Mouse (Mus musculus): Measurements from ENCODE around the gene Hectd2.

Hectd2 gene

DNA sequence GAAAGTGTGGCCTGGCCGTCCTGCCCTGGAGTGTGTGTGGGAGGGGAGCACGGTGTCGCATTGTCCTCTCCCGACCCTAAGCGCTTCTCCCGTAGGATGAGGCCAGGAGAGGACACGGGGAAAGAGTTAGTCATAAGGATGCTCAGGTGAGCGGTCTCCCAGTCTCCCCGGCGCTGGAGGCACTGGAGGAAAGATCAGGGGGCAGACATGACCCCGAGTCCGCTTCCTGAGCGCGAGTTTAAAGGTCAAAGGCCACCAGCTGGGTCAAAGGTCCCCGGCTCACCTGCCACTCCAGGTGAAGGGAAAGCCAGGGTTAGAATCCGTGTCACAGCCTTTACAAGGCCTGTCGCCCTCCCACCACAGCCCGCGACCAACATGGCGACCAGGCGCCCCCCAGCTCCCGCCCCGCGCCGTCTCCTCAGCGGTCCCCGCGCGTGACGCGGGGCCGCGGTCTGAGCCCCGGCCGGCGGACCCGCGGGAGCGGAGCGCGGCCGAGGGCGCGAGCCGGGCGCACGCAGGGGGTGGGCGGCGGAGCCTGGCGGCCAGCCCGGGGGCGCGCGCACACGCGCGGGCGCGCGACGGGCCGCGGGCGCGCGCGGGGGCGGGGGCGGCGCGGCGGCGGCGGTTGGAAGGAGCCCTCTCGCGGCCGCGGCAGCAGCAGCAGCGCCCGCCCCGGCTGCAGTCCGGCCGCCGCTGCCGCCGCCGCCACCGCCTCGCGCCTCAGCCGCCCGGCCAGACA is at the start of gene Hectd2:
TSS of gene Hectd2 (plus strand) at position 594 of the 739 bp plus-strand sequence.
- DNase-seq (ENCODE audit: low read depth, low spot score), result peak; percentile 68

DNA sequence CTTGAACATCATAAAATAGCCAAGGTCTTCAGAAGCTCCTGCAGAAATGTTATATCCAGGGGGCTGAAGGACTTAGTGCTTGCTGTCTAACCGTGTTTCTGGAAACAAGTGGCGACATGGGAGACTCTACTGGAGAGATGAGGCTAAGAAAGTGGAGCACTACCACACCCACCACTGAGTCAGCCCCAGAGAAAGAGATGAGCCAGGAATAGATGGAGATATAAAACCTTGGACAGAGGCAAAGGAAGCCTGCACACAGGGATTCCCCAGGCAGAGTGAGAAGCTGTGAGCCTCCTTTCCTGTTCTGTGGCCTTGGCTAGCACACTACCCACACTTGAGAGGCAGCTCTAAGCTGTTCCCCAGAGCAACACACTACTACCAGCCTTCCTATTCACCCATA is 49.7 kb upstream of the Hectd2 start:
- no peak for DNase-seq (ENCODE audit: low read depth, low spot score)

GRCm38 (mm10) chr19:36511305-36511704 is 43.1 kb upstream of the Hectd2 start:
- no peak for DNase-seq (ENCODE audit: low read depth, low spot score)

DNA sequence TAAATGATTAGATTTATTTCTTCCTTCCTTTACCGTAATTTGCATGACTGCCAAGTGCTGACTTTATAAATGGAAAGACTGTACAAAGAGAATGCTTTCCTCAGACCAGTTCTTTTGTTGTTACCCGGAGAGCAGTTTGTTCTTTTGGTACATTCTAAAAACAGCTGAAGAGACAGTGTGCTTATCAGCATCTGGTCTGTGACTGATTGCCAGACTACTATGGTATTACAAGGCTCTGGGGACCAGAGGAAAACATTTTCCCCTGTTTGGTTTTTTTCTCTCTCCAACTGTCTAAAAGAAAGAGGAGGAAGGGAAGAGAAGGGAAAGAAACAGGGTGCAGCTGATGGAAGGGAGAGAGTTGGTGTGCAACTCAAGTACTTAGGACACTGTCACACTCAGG is 36.0 kb upstream of the Hectd2 start:
- DNase-seq (ENCODE audit: low read depth, low spot score), result no peak

DNA sequence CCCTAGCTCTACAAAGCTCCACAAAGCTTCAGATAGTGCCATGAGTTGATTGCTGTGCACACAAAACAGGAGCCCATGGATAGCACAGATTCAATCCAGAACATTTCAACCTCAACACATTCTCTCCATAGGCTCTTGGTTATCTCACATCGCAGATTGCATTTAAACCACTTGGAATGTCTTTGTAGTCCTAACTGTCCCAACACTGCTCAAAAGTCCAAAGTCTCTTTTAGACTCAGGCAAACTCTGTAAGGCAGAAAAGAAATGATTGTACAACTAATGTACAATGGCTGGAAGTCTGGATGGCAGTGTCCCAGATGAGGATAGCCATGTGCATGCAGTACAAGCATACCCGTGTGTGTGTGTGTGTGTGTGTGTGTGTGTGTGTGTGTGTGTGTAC is 32.9 kb upstream of the Hectd2 start:
- DNase-seq (ENCODE audit: low read depth, low spot score), result no peak

DNA sequence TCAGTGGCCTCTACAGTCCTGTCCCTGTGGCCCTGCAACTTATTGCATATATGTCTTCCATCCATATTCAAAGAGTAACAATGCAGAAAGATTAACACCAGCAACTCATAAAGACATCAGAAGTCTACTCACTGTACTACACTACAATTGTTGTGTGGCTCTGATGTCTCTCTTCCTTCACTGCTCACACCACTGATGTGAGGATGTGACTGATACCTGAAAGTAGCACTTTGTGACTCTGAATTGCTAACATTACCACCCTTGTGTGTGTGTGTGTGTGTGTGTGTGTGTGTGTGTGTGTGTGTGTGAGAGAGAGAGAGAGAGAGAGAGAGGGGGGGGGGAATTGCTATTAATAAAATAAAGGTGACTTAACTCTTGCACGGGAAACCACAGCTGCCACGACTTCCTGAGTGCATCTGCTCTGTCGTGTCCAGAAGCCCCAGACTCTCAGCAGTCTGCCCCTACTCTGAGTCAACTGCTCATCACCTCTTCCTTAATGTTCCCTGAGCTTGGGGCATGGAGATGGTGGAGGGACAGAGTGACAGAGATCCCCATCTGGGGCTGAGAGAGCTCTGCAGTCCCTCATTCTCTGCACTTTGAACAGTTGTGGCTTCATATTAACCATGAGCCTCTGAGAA is 31.8 kb upstream of the Hectd2 start:
- DNase-seq (ENCODE audit: low read depth, low spot score), result peak; percentile 74

DNA sequence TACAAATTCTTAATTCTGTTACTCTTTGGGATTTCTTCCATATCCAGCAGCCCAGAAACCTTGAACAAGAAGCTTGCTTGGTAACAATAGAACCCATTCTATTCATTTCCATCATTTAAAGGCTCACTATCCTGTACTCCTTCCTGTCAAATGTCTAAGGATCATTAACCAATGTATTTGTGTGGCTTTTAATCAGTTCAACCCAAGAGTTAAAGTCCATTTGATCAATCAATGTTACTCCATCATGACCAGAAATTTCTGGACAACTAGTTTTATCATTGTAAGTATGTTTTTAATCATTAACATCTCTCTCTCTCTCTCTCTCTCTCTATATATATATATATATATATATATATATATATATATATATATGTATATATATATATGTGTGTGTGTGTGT is 29.4 kb upstream of the Hectd2 start:
- DNase-seq (ENCODE audit: low read depth, low spot score), result no peak

DNA sequence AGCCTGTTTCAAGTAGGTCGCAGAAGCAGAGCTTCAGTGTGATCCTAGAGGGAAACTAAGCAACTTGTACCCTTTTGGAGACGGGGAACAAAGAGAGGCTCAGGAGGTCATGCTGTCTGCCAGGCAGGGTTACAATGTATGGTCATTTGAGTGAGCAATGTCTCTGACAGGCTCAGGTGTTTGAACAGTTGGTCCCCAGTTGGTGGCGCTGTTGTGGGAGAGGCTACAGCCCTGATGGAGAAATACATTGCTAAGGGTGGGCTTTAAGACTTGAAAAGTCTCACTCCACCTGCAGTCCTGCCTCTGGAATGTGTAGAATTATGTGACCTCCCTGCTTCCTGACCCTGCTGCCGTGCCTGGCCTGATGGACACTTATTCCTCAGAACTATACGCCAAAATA is 21.4 kb upstream of the Hectd2 start:
- peak; percentile 51 for DNase-seq (ENCODE audit: low read depth, low spot score)

GRCm38 (mm10) chr19:36534011-36534765 is 20.3 kb upstream of the Hectd2 start:
- peak; percentile 72 for DNase-seq (ENCODE audit: low read depth, low spot score)

- no peak for DNase-seq (ENCODE audit: low read depth, low spot score)
Observed at GRCm38 (mm10) chr19:36534766-36535140, 19.7 kb upstream of the Hectd2 start.

- no peak for DNase-seq (ENCODE audit: low read depth, low spot score)
Observed at GRCm38 (mm10) chr19:36535186-36535585, 19.3 kb upstream of the Hectd2 start.

GRCm38 (mm10) chr19:36535878-36536277 is 18.6 kb upstream of the Hectd2 start:
- DNase-seq (ENCODE audit: low read depth, low spot score), result no peak

- no peak for DNase-seq (ENCODE audit: low read depth, low spot score)
Observed at GRCm38 (mm10) chr19:36536929-36537328, 17.5 kb upstream of the Hectd2 start.

- peak; percentile 73 for DNase-seq (ENCODE audit: low read depth, low spot score)
Observed at GRCm38 (mm10) chr19:36538528-36538927, 15.9 kb upstream of the Hectd2 start.

GRCm38 (mm10) chr19:36539311-36539710 is 15.1 kb upstream of the Hectd2 start:
- peak; percentile 70 for DNase-seq (ENCODE audit: low read depth, low spot score)

GRCm38 (mm10) chr19:36540012-36540606 is 14.3 kb upstream of the Hectd2 start:
- no peak for DNase-seq (ENCODE audit: low read depth, low spot score)

GRCm38 (mm10) chr19:36540776-36541175 is 13.7 kb upstream of the Hectd2 start:
- no peak for DNase-seq (ENCODE audit: low read depth, low spot score)

DNA sequence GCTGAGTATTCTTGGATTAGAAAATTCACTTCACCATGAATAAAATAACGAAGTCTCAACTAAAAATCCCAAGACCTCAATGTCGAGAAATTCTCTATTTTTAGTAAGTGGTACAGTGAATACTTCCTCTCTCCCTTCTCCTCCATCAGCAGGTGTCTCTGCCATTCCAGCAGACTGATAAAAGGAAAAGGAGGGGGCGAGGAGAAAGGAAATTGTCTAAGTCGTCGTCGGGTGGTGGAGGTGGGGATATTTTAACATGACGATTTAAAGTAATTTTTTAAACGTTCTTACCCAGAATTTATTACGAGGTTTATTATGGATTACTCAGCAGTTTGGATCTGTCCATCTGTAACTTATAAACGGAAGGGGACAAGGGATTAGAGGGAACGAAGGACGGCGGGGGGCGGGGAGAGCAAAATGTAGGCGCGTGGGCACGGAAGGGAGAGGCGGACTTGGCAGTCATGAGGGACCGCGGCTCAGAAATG is 836 bp upstream of the Hectd2 start:
- no peak for DNase-seq (ENCODE audit: low read depth, low spot score)

DNA sequence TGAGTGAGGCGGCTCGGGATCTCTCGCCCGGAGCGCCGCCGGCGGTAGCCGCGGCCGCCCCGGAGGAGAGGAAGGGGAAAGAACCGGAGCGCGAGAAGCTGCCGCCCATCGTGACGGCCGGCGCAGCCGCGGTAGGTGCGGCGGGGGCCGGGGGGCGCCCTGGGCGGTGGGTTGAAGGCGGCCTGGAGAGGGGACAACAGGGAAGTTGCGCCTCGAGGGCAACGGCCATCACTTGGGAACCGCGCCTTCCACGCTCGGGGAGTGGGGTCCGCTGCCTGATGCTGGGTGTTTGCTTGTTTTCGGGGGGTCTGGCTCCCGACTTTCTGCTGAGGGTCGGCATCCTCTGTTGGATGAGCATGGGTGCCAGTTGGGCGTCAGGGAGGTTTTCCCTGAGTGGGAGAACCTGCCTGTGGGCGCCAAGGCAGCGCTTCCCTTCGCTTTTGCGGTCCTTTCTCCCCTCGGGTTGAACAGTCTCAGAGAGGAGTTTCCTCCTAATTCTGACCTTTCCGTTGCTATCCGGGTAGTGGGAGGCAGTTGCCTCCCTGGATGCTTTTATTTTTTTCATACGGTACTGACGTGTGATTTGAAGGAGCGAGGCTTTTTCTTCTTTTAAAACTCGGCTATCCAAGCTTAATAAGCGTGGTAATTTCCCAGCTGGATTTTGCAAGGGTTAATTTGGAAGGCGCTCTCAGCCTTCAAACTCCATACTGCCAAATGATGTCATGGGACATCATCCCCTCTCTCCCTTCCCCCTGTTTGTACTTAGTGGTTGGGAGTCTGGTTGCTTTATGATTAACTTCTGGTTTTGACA is 551 bp downstream of the Hectd2 start:
- DNase-seq (ENCODE audit: low read depth, low spot score), result peak; percentile 61

DNA sequence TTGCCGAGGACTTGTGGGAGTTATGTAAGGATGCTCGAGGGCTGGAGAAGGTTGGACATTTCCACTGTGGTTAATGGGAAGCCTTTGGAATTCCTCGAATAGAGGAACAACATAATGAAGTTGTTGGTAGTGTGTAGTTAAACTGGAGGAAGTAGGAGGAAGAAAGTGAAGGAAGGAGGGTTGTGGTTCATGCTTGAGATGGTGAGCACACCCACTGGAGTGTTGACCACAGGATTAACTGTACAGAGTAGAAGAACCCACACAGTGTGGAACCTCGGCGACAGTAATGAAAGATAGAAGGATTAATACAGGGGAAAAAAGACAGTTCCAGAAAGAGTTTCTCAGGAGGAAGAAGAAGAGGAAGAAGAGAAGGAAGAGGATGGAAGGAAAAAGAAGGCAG is 4.9 kb downstream of the Hectd2 start:
- DNase-seq (ENCODE audit: low read depth, low spot score), result no peak

GRCm38 (mm10) chr19:36560160-36560559 is 5.7 kb downstream of the Hectd2 start:
- peak; percentile 26 for DNase-seq (ENCODE audit: low read depth, low spot score)
